Mouse (Mus musculus): ENCODE measurements at regions not wholly inside any gene's neighbourhood (a gene's known extent, or its start where the extent isn't known, plus 50 kb on each side); places are given as distances from the start of the nearest gene placed in this dataset.
A peak's percentile ranks its signal among the peaks of the same experiment; 100 is the strongest.

GRCm38 (mm10) chr10:41018888-41019287 lies 53.2 kb downstream of the Gpr6 start:
- Histone ChIP-seq H3K36me3 (no peaks in the 10 kb centered on the region), H3K4me3 (no peak overlapping the region), H3K9ac (replicated peaks) (no peak overlapping the region), H3K27me3 (no peaks in the 10 kb centered on the region), H3K9me3 (no peaks in the 10 kb centered on the region), H3K4me1 (no peaks in the 10 kb centered on the region), H3K4me2 (replicated peaks) (no peak overlapping the region), H3K27ac (replicated peaks) (no peak overlapping the region)
- 77% methylated on average over 5 of the region's 5 CpGs for WGBS
- ATAC-seq (replicated peaks), result no peak

GRCm38 (mm10) chr10:41016547-41016946 lies 55.5 kb downstream of the Gpr6 start:
- Histone ChIP-seq H3K36me3 (no peaks in the 10 kb centered on the region), H3K4me2 (replicated peaks) (no peak overlapping the region), H3K4me3 (no peak overlapping the region), H3K9ac (replicated peaks) (no peak overlapping the region), H3K27ac (replicated peaks) (no peak overlapping the region), H3K4me1 (no peaks in the 10 kb centered on the region), H3K9me3 (no peaks in the 10 kb centered on the region), H3K27me3 (no peaks in the 10 kb centered on the region)
- WGBS, result 49% methylated on average over 7 of the region's 7 CpGs
- no peak for ATAC-seq (replicated peaks)

GRCm38 (mm10) chr10:41015654-41016053 lies 56.4 kb downstream of the Gpr6 start:
- H3K36me3 ChIP-seq, result no peaks in the 10 kb centered on the region
- H3K27me3 ChIP-seq, result no peaks in the 10 kb centered on the region
- H3K4me3 ChIP-seq, result no peak overlapping the region
- H3K9me3 ChIP-seq, result no peaks in the 10 kb centered on the region
- H3K4me2 ChIP-seq (replicated peaks), result no peak overlapping the region
- ATAC-seq (replicated peaks), result peak; percentile 75
- no peaks in the 10 kb centered on the region for H3K4me1 ChIP-seq
- WGBS, result 32% methylated on average over 4 of the region's 4 CpGs
- no peak overlapping the region for H3K27ac ChIP-seq (replicated peaks)
- no peak overlapping the region for H3K9ac ChIP-seq (replicated peaks)

GRCm38 (mm10) chr10:41010585-41010984 lies 61.5 kb downstream of the Gpr6 start:
- no peak overlapping the region for H3K9ac ChIP-seq (replicated peaks)
- H3K9me3 ChIP-seq, result no peaks in the 10 kb centered on the region
- no peak for ATAC-seq (replicated peaks)
- H3K4me2 ChIP-seq (replicated peaks), result no peak overlapping the region
- no peak overlapping the region for H3K4me3 ChIP-seq
- no peak overlapping the region for H3K27ac ChIP-seq (replicated peaks)
- no peaks in the 10 kb centered on the region for H3K4me1 ChIP-seq
- WGBS, result 81% methylated on average over 2 of the region's 2 CpGs
- H3K27me3 ChIP-seq, result no peaks in the 10 kb centered on the region
- H3K36me3 ChIP-seq, result no peaks in the 10 kb centered on the region

- H3K9me3 ChIP-seq, result no peaks in the 10 kb centered on the region
- 84% methylated on average over 3 of the region's 3 CpGs for WGBS
- no peak for ATAC-seq (replicated peaks)
- no peak overlapping the region for H3K4me3 ChIP-seq
- H3K4me2 ChIP-seq (replicated peaks), result no peak overlapping the region
- H3K4me1 ChIP-seq, result no peaks in the 10 kb centered on the region
- H3K9ac ChIP-seq (replicated peaks), result no peak overlapping the region
- no peak overlapping the region for H3K27ac ChIP-seq (replicated peaks)
- no peaks in the 10 kb centered on the region for H3K36me3 ChIP-seq
- H3K27me3 ChIP-seq, result no peaks in the 10 kb centered on the region
Observed at GRCm38 (mm10) chr10:41007866-41008265, 64.2 kb downstream of the Gpr6 start.

GRCm38 (mm10) chr10:41006634-41007033 lies 65.5 kb downstream of the Gpr6 start:
- no peaks in the 10 kb centered on the region for H3K27me3 ChIP-seq
- H3K9me3 ChIP-seq, result no peaks in the 10 kb centered on the region
- H3K27ac ChIP-seq (replicated peaks), result no peak overlapping the region
- no peak overlapping the region for H3K9ac ChIP-seq (replicated peaks)
- no peak overlapping the region for H3K4me2 ChIP-seq (replicated peaks)
- H3K36me3 ChIP-seq, result no peaks in the 10 kb centered on the region
- no peaks in the 10 kb centered on the region for H3K4me1 ChIP-seq
- H3K4me3 ChIP-seq, result no peak overlapping the region
- ATAC-seq (replicated peaks), result no peak
- WGBS, result 83% methylated on average over 9 of the region's 9 CpGs

GRCm38 (mm10) chr10:41005776-41006175 lies 66.3 kb downstream of the Gpr6 start:
- H3K4me1 ChIP-seq, result no peaks in the 10 kb centered on the region
- whole genome bisulfite sequencing, result 91% methylated on average over 9 of the region's 9 CpGs
- H3K9ac ChIP-seq (replicated peaks), result no peak overlapping the region
- H3K4me3 ChIP-seq, result no peak overlapping the region
- H3K36me3 ChIP-seq, result no peaks in the 10 kb centered on the region
- no peaks in the 10 kb centered on the region for H3K27me3 ChIP-seq
- no peaks in the 10 kb centered on the region for H3K9me3 ChIP-seq
- no peak overlapping the region for H3K4me2 ChIP-seq (replicated peaks)
- ATAC-seq (replicated peaks), result no peak
- no peak overlapping the region for H3K27ac ChIP-seq (replicated peaks)

GRCm38 (mm10) chr10:41004753-41005152 lies 67.3 kb downstream of the Gpr6 start:
- 65% methylated on average over 3 of the region's 3 CpGs for WGBS
- ATAC-seq (replicated peaks), result peak; percentile 66; the same call in 1 of the 2 replicates

GRCm38 (mm10) chr10:41004044-41004689 lies 67.9 kb downstream of the Gpr6 start:
- 30% methylated on average over 7 of the region's 7 CpGs for WGBS

More at GRCm38 (mm10) chr10:41004753-41005152, 67.3 kb downstream of the Gpr6 start:
- no peaks in the 10 kb centered on the region for H3K27me3 ChIP-seq
- H3K36me3 ChIP-seq, result no peaks in the 10 kb centered on the region
- no peak overlapping the region for H3K4me2 ChIP-seq (replicated peaks)
- no peak overlapping the region for H3K9ac ChIP-seq (replicated peaks)
- no peak overlapping the region for H3K27ac ChIP-seq (replicated peaks)
- no peaks in the 10 kb centered on the region for H3K9me3 ChIP-seq
- no peak overlapping the region for H3K4me3 ChIP-seq
- H3K4me1 ChIP-seq, result no peaks in the 10 kb centered on the region

GRCm38 (mm10) chr10:41003197-41003596 lies 68.9 kb downstream of the Gpr6 start:
- Histone ChIP-seq H3K27ac (replicated peaks) (no peak overlapping the region), H3K9ac (replicated peaks) (no peak overlapping the region), H3K9me3 (no peaks in the 10 kb centered on the region), H3K27me3 (no peaks in the 10 kb centered on the region), H3K36me3 (no peaks in the 10 kb centered on the region), H3K4me2 (replicated peaks) (no peak overlapping the region), H3K4me1 (peaks cover 7% of the 10 kb centered on the region), H3K4me3 (no peak overlapping the region)
- WGBS, result 86% methylated on average over 3 of the region's 3 CpGs
- no peak for ATAC-seq (replicated peaks)

More at GRCm38 (mm10) chr10:41004044-41004689, 67.9 kb downstream of the Gpr6 start:
- peak; percentile 95 for ATAC-seq (replicated peaks)
- Histone ChIP-seq H3K36me3 (no peaks in the 10 kb centered on the region), H3K27ac (replicated peaks) (no peak overlapping the region), H3K4me3 (no peak overlapping the region), H3K4me1 (no peaks in the 10 kb centered on the region), H3K9me3 (no peaks in the 10 kb centered on the region), H3K27me3 (no peaks in the 10 kb centered on the region), H3K4me2 (replicated peaks) (no peak overlapping the region), H3K9ac (replicated peaks) (no peak overlapping the region)

GRCm38 (mm10) chr10:41000965-41001364 lies 71.1 kb downstream of the Gpr6 start:
- no peaks in the 10 kb centered on the region for H3K36me3 ChIP-seq
- peaks cover 13% of the 10 kb centered on the region for H3K4me1 ChIP-seq
- no peaks in the 10 kb centered on the region for H3K9me3 ChIP-seq
- H3K27ac ChIP-seq (replicated peaks), result no peak overlapping the region
- no peaks in the 10 kb centered on the region for H3K27me3 ChIP-seq
- H3K4me2 ChIP-seq (replicated peaks), result no peak overlapping the region
- no peak for ATAC-seq (replicated peaks)
- H3K9ac ChIP-seq (replicated peaks), result no peak overlapping the region
- WGBS, result 93% methylated on average over 4 of the region's 4 CpGs
- H3K4me3 ChIP-seq, result no peak overlapping the region

GRCm38 (mm10) chr10:40999486-40999885 lies 72.6 kb downstream of the Gpr6 start:
- H3K27ac ChIP-seq (replicated peaks), result no peak overlapping the region

GRCm38 (mm10) chr10:40998799-40999198 lies 73.3 kb downstream of the Gpr6 start:
- no peaks in the 10 kb centered on the region for H3K27me3 ChIP-seq
- WGBS, result 82% methylated on average over 11 of the region's 11 CpGs
- no peaks in the 10 kb centered on the region for H3K36me3 ChIP-seq
- peak; percentile 11; the same call in 1 of the 2 replicates for ATAC-seq (replicated peaks)
- H3K9ac ChIP-seq (replicated peaks), result no peak overlapping the region
- H3K9me3 ChIP-seq, result no peaks in the 10 kb centered on the region
- H3K27ac ChIP-seq (replicated peaks), result peak overlapping the region; percentile 74
- H3K4me2 ChIP-seq (replicated peaks), result no peak overlapping the region
- peaks cover 13% of the 10 kb centered on the region for H3K4me1 ChIP-seq
- H3K4me3 ChIP-seq, result no peak overlapping the region

More at GRCm38 (mm10) chr10:40999486-40999885, 72.6 kb downstream of the Gpr6 start:
- WGBS, result 85% methylated on average over 12 of the region's 12 CpGs
- H3K9ac ChIP-seq (replicated peaks), result no peak overlapping the region
- no peak for ATAC-seq (replicated peaks)
- H3K4me2 ChIP-seq (replicated peaks), result no peak overlapping the region
- no peaks in the 10 kb centered on the region for H3K36me3 ChIP-seq
- no peaks in the 10 kb centered on the region for H3K9me3 ChIP-seq
- peaks cover 13% of the 10 kb centered on the region for H3K4me1 ChIP-seq
- H3K27me3 ChIP-seq, result no peaks in the 10 kb centered on the region
- H3K4me3 ChIP-seq, result no peak overlapping the region
